Mouse (Mus musculus): ENCODE results near the gene Gm20441. TPM values are rescaled to one million over a fixed set of nuclear protein-coding genes. Genes with fewer than 3 reads are reported as not detected.

Gene Gm20441
- not detected in 2 replicates for total RNA-seq (2017)

DNA sequence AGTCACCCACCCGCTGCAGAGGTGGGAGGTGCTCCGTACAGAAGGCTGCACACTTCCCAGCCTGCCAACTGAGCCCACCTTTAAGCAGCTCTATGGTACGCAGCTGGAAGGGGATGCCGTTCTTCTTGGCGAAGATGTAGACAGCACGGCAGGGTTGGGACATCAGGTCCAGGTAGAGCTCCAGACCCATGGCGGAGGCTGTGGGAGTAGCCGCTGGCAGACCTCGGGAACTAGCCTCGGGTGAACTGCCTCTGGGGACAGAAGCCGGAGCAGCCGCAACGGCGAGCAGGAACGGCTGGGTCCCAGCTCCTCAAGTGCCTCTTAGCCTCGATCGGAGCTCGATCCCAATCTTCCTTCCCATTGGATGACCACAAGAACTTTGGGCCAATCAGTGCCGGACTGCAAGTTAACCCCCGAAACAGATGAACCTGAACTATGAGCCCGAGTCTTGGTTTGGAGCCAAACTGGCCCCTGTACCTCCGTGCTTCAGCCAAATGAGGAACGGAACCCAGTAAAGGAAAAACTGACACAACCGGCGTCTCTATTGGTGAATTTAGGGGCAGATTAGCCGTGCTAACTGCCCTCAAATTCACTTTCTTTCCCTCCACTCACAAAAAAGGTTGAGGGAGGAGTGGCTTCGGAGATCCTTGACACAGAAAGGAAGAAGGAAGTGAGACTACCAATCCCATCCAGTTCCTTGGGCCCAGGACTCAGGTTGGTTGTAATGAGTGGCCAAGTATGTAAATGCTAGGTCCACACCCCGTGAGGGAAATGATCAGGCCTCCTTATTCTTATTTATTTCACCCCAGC, at the start of gene Gm20441, which contains the start of gene Gstt3:
Gene Gm20441, minus strand, starts transcription at position 186 of the 810 bp plus-strand sequence.
Gene Gstt3, minus strand, starts transcription at position 646 of the 810 bp plus-strand sequence.
- ATAC-seq (replicated peaks; ENCODE audit: low read depth, poor library complexity, severe bottlenecking) = peak; percentile 91

DNA sequence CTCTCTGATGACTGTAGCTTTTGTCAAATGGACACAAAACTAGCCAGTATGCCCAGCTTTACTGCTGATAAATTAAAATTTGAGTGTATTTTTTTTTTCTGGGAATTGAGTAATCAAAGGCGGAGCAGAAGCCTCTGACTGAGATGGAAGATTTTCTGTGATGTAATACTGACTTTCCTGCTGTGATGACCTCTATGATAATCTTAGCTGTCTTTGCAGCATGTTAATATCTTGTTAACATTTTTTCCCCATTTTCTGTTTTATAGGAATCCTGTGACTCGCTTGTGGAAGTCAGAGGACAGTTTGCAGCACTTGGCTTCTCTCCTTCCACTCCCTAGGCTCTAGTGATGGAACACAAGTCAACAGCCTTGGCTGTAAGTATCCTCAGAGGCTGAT, 49.5 kb upstream of the Gm20441 start:
- no peak for ATAC-seq (replicated peaks; ENCODE audit: low read depth, poor library complexity, severe bottlenecking)

DNA sequence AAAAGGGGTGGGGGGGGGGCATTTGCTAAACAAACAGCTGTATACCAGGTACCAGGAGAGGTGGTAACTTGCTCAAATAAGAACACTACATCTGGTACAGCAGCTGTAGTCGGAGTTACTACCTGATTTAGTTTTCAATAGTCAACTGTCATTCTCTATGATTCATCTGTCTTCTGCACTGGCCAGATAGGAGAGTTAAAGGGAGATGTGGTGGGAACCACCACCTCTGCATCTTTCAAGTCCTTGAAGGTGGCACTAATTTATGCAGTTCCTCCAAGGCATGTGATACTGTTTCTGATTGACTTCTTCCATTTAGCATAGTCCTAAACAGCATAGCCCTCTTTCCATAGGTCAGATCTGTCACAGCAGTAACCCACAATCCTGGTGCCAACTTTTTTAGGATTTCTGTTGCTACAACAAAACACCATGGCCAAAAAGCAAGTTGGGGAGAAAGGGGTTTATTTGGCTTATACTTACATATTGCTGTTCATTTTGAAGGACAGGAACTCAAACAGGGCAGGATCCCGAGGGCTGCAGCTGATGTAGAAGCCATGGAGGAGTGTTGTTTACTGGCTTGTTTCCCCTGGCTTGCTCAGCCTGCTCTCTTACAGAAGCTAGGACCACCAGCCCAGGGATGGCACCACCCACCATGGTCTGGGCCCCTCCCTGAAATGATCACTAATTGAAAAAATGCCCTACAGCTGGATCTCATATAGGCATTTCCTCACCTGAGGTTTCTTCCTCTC, 48.9 kb upstream of the Gm20441 start:
- ATAC-seq (replicated peaks; ENCODE audit: low read depth, poor library complexity, severe bottlenecking) = no peak

DNA sequence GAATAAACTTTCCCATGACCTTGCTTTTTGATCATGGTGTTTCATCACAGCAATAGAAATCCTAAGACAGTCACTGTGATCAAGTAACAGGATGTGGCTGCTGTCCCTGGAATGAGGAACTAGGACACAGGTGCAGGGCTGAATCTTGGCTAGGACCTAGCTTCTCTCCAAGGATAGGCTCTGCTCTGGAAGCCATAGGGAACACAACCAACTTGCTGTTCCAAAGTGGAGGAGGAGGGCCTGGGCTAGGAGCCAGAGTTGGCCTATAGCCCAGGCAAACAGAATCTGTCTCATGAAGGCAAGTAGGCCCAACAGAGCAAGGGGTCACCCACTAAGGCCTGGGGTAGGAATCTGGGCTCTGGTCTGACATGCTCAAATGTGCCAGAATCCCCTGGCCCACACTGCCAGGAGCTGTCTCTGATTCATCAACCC, 47.8 kb upstream of the Gm20441 start:
- peak; percentile 59 for ATAC-seq (replicated peaks; ENCODE audit: low read depth, poor library complexity, severe bottlenecking)

DNA sequence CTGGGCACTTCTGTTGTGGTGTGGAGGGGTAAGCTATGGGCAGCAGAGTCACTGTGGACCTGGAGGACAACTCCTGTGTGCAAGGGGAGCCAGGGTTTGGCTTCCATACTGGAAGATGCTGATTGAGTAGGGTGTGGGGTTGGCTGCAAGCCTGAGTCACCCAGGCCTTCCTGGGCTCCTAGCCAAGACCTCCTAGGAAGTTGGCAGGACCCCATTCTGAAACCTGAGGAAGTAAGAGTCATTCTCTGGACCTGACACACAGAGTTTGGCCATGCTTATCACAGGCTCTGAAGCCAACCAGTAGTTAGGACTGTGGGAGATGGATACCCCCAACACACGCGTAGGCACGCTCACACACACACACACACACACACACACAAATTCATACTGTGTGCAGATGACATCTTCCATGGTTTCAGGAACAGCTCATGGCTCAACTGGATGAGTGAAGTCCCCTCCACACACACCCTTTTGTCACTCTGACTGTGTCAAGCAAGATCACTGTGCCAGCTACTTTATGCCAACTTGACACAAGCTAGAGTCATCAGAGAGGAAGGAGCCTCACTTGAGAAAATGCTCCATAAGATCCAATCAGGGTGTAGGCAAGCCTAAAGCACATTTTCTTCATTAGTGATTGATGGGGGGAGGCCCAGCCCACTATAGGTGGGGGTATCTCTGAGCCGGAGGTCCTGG, 47.1 kb upstream of the Gm20441 start:
- ATAC-seq (replicated peaks; ENCODE audit: low read depth, poor library complexity, severe bottlenecking) = 0 out of 2 replicates have a peak, but pooled peaks have one; percentile 25

DNA sequence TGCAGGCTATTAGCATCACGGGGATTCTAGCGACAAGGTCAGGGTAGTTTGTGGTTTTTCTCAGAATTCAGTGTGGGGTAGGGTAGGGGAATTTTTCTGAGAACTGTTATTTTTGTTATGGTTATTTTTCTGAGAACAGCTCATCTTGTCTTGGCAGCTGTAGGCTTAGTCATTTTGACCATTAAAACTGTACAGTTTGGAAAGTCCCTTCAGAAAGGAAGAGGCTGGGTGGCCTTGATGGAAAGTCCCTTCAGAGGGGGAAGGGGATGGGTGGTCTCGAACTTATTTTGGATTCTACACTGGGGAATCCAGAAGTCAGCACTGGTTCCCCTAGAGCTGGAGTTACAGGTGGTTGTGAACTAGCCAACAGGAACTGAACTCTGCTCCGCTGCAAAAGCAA, 43.8 kb upstream of the Gm20441 start:
- no peak for ATAC-seq (replicated peaks; ENCODE audit: low read depth, poor library complexity, severe bottlenecking)

DNA sequence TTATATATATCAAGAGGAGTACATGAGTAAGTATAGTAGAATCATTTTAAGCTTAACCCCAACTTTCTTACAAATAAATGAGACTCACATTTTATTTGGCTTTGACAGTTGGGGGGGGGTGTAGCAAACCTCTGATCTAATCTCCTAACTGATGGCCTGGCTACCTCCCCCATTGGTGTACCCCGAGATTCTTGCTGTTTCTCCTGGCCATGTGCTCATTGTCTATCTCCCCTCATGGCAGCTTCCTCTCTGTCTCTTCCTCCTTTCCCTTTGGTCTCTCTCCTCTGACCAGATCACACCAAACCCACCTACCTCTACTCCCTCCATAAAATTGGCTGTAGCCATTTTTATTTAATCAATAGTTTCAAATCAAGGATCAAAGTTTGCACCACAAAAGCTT, 43.0 kb upstream of the Gm20441 start:
- no peak for ATAC-seq (replicated peaks; ENCODE audit: low read depth, poor library complexity, severe bottlenecking)

DNA sequence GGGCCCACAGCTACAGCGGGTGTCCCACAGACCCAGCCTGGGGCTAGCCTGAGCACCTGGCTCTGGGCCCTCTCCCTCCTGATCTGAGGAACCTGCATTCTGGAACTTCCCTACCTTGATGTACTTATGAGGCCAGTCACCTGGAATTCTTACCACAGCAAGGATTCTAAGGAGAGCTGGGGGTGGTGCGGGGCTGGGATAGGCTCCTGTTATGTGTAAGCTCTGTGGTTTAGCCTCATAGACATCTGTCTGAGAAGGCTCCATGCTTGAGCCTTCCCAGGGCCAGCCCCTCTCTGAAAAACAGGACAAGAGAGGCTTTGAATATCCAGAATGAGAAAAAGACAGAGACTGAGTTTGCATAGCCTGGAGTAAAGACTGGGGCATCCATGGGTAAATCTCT, 41.7 kb upstream of the Gm20441 start, which contains the start of gene Gstt4:
Gene Gstt4, minus strand, starts transcription at position 101 of the 400 bp plus-strand sequence.
- no peak for ATAC-seq (replicated peaks; ENCODE audit: low read depth, poor library complexity, severe bottlenecking)

DNA sequence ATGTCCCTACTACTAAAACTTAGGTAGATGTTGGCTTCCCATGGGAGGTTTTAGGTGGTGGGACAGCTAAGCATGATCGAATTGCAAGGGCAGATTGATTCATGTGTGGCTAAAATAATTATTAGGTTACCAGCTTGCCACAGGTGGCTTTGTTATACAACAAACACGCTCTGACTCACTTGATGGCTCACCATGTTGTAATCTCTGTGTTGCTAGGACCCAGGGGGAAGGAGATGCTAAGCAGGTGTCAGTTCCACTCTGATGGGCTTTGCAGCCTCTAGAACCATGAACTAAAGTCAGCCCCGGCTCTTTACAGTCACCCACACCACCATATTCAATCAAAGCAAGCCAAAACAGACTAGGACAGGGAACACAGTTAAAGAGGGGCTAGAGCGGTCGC, 39.1 kb upstream of the Gm20441 start:
- no peak for ATAC-seq (replicated peaks; ENCODE audit: low read depth, poor library complexity, severe bottlenecking)

DNA sequence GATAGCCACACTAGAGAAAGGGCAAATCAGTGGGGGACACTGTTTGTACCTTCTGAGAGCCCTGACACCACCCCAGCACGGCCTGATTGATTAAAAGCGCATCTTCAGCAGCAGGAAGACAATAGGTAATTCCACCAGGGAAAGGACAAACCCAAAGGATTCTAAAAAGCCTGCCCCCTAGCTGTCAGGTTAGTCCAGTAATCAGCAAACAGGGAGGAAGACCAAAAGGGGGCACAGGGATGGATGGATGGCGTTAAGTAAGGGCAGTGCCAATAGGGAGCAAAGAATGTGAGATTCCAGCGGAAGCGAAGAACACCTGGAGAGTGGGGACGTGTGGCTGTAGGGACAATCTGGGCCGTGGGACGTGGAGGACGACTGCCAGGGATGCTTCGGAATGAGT, 37.9 kb upstream of the Gm20441 start:
- ATAC-seq (replicated peaks; ENCODE audit: low read depth, poor library complexity, severe bottlenecking) = no peak

DNA sequence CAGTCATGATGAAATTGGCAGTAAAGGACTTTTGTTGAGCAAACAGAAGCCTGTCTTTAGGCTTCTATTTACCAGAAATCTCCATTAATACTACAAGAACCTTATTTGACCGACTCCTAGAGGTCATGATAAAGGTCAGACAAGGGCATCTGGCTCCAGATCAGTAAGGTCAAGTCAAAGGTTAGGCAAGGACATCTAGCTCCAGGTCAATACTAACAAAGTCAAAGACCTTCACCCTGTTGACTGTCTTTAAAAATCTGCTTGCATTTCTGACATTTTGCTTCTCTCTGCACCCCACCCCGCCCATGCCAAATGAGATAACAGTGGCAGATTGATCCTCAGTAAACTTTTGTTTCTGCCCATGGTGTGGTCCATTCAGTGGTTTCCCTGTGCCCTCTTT, 23.5 kb upstream of the Gm20441 start:
- ATAC-seq (replicated peaks; ENCODE audit: low read depth, poor library complexity, severe bottlenecking) = no peak

DNA sequence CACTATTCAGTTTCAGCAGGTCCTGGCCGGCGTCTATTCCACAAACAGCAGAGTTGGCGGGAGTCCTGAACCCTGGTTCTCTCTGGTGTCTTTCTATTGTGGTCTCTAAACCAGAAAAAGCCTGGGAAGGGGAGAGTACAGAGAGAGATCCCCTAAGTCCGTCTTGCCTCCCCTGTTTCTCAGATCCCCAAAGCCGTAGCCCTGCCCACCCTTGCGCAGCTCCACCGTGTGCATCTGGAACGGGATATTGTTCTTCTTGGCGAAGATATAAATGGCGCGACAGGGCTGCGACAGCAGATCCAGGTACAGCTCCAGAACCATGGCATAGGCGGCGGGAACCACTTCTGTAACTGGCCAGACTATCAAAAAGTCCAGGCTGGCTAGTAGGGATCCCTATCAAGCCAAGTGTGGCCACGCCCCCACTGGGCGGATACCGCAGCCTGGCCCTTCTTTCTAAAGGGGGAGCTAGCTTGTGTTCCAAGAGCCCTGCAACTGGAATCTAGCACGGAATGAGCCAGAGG, 17.5 kb upstream of the Gm20441 start, which contains the start of gene Gstt1:
Gene Gstt1, minus strand, starts transcription at position 409 of the 521 bp plus-strand sequence.
- ATAC-seq (replicated peaks; ENCODE audit: low read depth, poor library complexity, severe bottlenecking) = peak; percentile 79

DNA sequence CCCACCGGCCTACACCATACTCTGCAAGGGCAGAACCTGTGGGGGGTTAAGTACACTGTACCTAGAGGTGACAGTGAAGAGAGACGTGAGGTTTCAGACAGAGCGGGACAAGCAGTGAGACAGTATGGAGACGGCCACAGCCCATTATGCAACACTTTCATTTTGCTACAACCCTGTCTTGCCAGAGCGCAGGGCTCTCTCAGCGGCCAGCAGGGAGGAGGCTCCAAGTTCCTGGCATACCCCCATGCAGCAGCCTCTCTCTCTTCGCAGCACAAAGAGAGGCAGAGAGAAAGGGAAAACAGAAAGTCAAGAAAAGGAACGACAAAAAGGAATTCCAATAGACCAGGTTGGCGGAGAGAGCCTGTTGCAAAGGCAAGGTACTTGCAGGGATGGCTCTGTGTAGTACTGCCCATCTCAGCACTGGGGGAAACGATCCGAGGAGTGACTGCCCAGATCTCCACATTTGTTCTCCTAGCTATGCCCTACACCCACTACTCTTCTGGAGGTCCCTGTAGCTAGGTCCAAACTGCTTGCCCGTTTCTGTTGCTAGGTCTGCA, 16.9 kb upstream of the Gm20441 start:
- ATAC-seq (replicated peaks; ENCODE audit: low read depth, poor library complexity, severe bottlenecking) = peak; percentile 76

DNA sequence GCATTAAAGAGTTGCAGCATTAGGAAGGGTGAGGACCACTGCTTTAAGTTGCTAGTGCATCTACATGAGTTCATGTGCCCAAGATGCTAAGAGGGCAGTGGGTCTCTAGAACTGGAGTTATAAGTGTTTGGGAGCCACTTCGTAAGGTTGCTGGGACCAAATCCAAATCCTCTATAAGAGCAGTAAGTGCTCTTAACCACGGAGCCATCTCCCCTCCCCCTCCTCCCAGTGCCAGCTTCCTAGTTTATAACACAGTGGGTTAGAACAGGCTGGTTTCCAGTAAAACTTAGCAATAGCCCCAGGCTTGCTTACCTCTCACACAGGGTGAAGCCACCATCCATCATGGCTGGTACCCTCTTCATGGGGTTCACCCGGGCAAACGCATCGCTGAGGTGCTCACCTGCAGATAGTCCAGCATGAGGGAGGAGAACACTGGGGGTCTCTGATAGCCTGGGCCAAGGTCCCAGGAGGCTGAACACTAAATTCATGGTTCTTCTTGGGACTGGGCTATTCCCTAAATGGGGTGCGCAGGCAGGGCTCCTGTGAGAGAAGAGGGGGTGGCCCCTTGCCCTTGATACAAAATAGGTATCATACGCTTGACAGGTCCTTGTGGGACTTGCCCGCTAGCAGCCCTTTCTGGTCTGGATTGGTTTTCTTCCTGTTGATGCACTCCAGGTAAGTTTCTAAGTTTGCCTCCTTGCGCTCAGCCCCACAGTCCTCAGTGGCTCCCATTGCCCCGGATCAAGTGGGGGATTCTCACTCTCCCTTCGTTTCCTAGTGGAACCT, 16.2 kb upstream of the Gm20441 start:
- no peak for ATAC-seq (replicated peaks; ENCODE audit: low read depth, poor library complexity, severe bottlenecking)

DNA sequence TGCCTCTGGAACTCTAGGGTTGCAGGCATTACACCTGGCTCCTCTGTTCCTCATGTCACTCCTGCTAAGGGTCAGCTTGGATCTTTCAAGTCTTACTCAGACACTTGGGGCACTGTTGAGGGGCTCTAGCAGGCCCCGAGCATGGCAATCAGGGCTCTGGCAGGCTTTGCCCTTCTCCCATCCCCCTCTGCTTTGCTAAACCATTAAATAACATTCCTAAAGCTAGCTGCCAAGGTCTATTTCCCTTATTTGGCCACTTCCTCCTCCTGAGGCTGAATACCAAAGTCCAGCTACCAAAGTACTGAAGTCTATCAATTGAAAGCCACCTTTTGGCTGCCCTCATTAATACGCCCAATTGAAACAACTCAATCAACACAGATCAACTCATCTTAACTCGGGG, 14.1 kb upstream of the Gm20441 start:
- no peak for ATAC-seq (replicated peaks; ENCODE audit: low read depth, poor library complexity, severe bottlenecking)

DNA sequence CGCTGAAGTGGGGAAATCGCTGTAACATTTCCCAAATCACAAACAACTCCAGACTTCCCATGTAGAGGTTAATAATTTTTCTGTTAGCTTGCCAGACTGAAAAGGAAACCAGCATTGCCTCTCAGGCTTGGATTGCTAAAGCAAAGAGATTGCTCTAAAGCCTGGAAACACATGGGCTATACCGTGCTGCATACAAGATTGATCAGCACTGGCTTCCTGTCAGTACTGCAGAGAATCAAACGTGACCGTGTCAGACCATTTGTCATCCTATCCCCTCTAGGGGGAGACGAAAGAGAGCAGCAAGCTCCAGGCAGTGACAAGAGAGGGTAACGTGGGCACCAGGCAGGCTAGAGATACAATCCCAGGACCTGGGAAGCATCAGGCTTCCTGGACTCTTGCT, 10.0 kb upstream of the Gm20441 start:
- peak; percentile 81 for ATAC-seq (replicated peaks; ENCODE audit: low read depth, poor library complexity, severe bottlenecking)

DNA sequence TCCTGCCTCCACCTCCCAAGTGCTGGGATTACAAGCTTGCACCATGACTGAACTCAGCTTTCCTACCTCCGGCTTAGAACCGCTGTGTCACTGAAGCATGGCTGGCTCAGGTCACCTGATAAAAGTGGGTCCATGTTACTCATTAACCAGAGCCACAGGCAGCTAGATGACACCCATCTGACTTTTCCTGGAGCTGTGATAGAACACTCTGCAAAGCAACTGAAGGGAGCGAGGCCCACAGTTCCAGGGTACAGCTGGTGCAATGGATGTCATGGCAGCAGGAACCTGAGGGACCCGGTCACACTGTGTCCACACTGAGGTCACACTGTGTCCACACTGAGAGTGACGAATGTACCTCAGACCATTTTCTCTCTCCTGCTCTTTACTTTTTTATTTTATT, 9.1 kb upstream of the Gm20441 start:
- ATAC-seq (replicated peaks; ENCODE audit: low read depth, poor library complexity, severe bottlenecking) = no peak

DNA sequence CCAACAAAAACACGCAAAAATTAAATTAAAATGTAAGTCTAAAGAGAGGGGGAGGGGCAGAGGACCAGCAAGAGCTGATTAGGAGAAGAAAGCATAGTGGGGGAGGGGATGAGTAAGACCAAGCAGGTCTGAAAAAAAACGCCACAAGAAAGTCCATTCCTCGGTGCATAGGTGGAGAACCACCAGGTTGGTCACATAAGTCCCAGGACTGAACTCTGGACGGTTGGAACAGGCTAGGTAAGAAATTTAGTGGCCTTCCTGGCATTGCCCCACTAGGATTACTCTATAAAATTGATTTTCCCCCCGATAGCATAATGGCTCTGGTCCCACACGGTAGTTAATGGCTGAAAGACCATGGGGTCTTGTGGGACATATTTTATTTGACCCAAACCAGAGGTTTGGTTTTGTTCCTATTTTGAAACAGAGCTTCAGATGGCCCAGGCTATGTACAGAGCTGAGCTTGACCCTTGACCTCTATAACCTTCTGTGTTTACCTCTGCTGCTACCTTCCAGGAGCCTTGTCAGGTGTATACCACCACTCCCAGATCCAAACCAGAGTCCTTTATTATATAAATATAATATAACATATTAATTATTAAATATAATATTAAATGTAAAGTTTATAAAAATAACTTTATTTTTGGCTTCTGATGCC, 8.5 kb upstream of the Gm20441 start:
- no peak for ATAC-seq (replicated peaks; ENCODE audit: low read depth, poor library complexity, severe bottlenecking)

DNA sequence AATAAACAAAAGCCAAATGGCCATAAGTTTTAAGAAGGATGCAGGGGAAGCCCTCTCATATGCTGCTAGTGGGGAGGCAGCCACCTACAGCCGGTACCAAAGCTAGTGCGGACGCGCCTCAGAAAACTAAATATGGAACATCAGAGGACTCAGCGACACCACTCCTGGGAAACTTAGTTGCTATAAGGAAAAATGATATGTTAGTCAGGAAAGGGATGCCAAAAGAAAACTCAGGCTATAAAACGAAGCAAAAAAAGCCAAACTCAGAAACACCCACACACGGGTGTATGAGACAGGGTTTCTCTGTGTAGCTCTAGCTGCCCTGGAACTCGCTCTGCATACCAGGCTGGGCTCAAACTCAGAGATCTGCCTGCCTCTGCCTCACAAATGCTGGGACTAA, 7.5 kb upstream of the Gm20441 start:
- ATAC-seq (replicated peaks; ENCODE audit: low read depth, poor library complexity, severe bottlenecking) = no peak
